Mouse (Mus musculus): ENCODE measurements around the gene Tac4. TPM values are rescaled to one million over a fixed set of nuclear protein-coding genes. Genes with fewer than 3 reads are reported as not detected.

Gene Tac4
- polyA plus RNA-seq (2015; fragmentation: Nextera tagmentation; extraction: Ambion mirVana): not detected in 2 replicates

- Histone ChIP-seq H3K27me3 (ENCODE audit: control insufficient read depth, insufficient read depth, low read depth, low read length) (no peaks in the 10 kb centered on the region), H3K9me3 (replicated peaks; ENCODE audit: control insufficient read depth, low read length, poor library complexity, severe bottlenecking) (no peaks in the 10 kb centered on the region), H3K4me3 (ENCODE audit: low read depth, low read length) (no peak within 1 kb of the TSS), H3K27ac (ENCODE audit: low read length) (no peak within 1 kb of the TSS), H3K4me2 (ENCODE audit: low read length) (no peak within 1 kb of the TSS), H3K4me1 (ENCODE audit: control insufficient read depth, insufficient read depth, low read length) (peaks cover 13% of the 10 kb centered on the region), H3K9ac (ENCODE audit: low read depth, low read length) (no peak within 1 kb of the TSS), H3K36me3 (ENCODE audit: control insufficient read depth, insufficient read depth, low read length) (no peaks in the 10 kb centered on the region)
- no peak for ATAC-seq
- WGBS: 76% methylated on average over 5 of the region's 5 CpGs
These were observed at the start of gene Tac4 for GRCm38 (mm10) chr11:95261178-95261751. Gene Tac4 (plus strand): TSS chr11:95261529.

- Histone ChIP-seq H3K4me2 (ENCODE audit: low read length) (no peak overlapping the region), H3K9me3 (replicated peaks; ENCODE audit: control insufficient read depth, low read length, poor library complexity, severe bottlenecking) (no peaks in the 10 kb centered on the region), H3K4me1 (ENCODE audit: control insufficient read depth, insufficient read depth, low read length) (peaks cover 5% of the 10 kb centered on the region; the same call in 1 of the 2 replicates), H3K9ac (ENCODE audit: low read depth, low read length) (no peak overlapping the region), H3K4me3 (ENCODE audit: low read depth, low read length) (no peak overlapping the region), H3K27ac (ENCODE audit: low read length) (no peak overlapping the region), H3K36me3 (ENCODE audit: control insufficient read depth, insufficient read depth, low read length) (no peaks in the 10 kb centered on the region), H3K27me3 (ENCODE audit: control insufficient read depth, insufficient read depth, low read depth, low read length) (no peaks in the 10 kb centered on the region; the same call in 1 of the 2 replicates)
- WGBS: 32% methylated on average over 6 of the region's 6 CpGs
- ATAC-seq: no peak
These were observed 47.7 kb upstream of the Tac4 start for GRCm38 (mm10) chr11:95213607-95214006.

GRCm38 (mm10) chr11:95214305-95214704, 47.0 kb upstream of the Tac4 start:
- H3K4me1 ChIP-seq (ENCODE audit: control insufficient read depth, insufficient read depth, low read length): peaks cover 5% of the 10 kb centered on the region; the same call in 1 of the 2 replicates
- 8% methylated on average over 5 of the region's 5 CpGs for WGBS
- H3K4me3 ChIP-seq (ENCODE audit: low read depth, low read length): no peak overlapping the region
- H3K9ac ChIP-seq (ENCODE audit: low read depth, low read length): no peak overlapping the region
- no peak for ATAC-seq
- H3K9me3 ChIP-seq (replicated peaks; ENCODE audit: control insufficient read depth, low read length, poor library complexity, severe bottlenecking): no peaks in the 10 kb centered on the region
- H3K27ac ChIP-seq (ENCODE audit: low read length): no peak overlapping the region
- no peaks in the 10 kb centered on the region; the same call in 1 of the 2 replicates for H3K27me3 ChIP-seq (ENCODE audit: control insufficient read depth, insufficient read depth, low read depth, low read length)
- no peak overlapping the region for H3K4me2 ChIP-seq (ENCODE audit: low read length)
- H3K36me3 ChIP-seq (ENCODE audit: control insufficient read depth, insufficient read depth, low read length): no peaks in the 10 kb centered on the region

GRCm38 (mm10) chr11:95216193-95216592, 45.1 kb upstream of the Tac4 start:
- H3K27ac ChIP-seq (ENCODE audit: low read length): no peak overlapping the region
- no peaks in the 10 kb centered on the region for H3K9me3 ChIP-seq (replicated peaks; ENCODE audit: control insufficient read depth, low read length, poor library complexity, severe bottlenecking)
- no peaks in the 10 kb centered on the region for H3K27me3 ChIP-seq (ENCODE audit: control insufficient read depth, insufficient read depth, low read depth, low read length)
- H3K4me2 ChIP-seq (ENCODE audit: low read length): no peak overlapping the region
- no peak for ATAC-seq
- no peak overlapping the region for H3K4me3 ChIP-seq (ENCODE audit: low read depth, low read length)
- H3K4me1 ChIP-seq (ENCODE audit: control insufficient read depth, insufficient read depth, low read length): no peaks in the 10 kb centered on the region
- WGBS: 67% methylated on average over 3 of the region's 3 CpGs
- no peaks in the 10 kb centered on the region for H3K36me3 ChIP-seq (ENCODE audit: control insufficient read depth, insufficient read depth, low read length)
- no peak overlapping the region for H3K9ac ChIP-seq (ENCODE audit: low read depth, low read length)

GRCm38 (mm10) chr11:95219111-95219510, 42.2 kb upstream of the Tac4 start:
- no peak overlapping the region for H3K4me3 ChIP-seq (ENCODE audit: low read depth, low read length)
- no peak for ATAC-seq
- WGBS: 59% methylated on average over 8 of the region's 8 CpGs
- no peak overlapping the region for H3K4me2 ChIP-seq (ENCODE audit: low read length)
- H3K9me3 ChIP-seq (replicated peaks; ENCODE audit: control insufficient read depth, low read length, poor library complexity, severe bottlenecking): no peaks in the 10 kb centered on the region
- no peaks in the 10 kb centered on the region for H3K36me3 ChIP-seq (ENCODE audit: control insufficient read depth, insufficient read depth, low read length)
- peaks cover 12% of the 10 kb centered on the region for H3K27me3 ChIP-seq (ENCODE audit: control insufficient read depth, insufficient read depth, low read depth, low read length)
- peaks cover 10% of the 10 kb centered on the region for H3K4me1 ChIP-seq (ENCODE audit: control insufficient read depth, insufficient read depth, low read length)
- no peak overlapping the region for H3K9ac ChIP-seq (ENCODE audit: low read depth, low read length)
- no peak overlapping the region for H3K27ac ChIP-seq (ENCODE audit: low read length)

GRCm38 (mm10) chr11:95223473-95223872, 37.9 kb upstream of the Tac4 start:
- H3K36me3 ChIP-seq (ENCODE audit: control insufficient read depth, insufficient read depth, low read length): no peaks in the 10 kb centered on the region
- H3K9me3 ChIP-seq (replicated peaks; ENCODE audit: control insufficient read depth, low read length, poor library complexity, severe bottlenecking): no peaks in the 10 kb centered on the region
- ATAC-seq: no peak
- peak overlapping the region; percentile 43 for H3K4me3 ChIP-seq (ENCODE audit: low read depth, low read length)
- peak overlapping the region; percentile 62 for H3K9ac ChIP-seq (ENCODE audit: low read depth, low read length)
- H3K4me2 ChIP-seq (ENCODE audit: low read length): peak overlapping the region; percentile 91
- H3K27me3 ChIP-seq (ENCODE audit: control insufficient read depth, insufficient read depth, low read depth, low read length): peaks cover 27% of the 10 kb centered on the region
- H3K4me1 ChIP-seq (ENCODE audit: control insufficient read depth, insufficient read depth, low read length): peaks cover 11% of the 10 kb centered on the region
- H3K27ac ChIP-seq (ENCODE audit: low read length): no peak overlapping the region
- WGBS: 1% methylated on average over 29 of the region's 31 CpGs

- Histone ChIP-seq H3K27me3 (ENCODE audit: control insufficient read depth, insufficient read depth, low read depth, low read length) (peaks cover 27% of the 10 kb centered on the region), H3K9me3 (replicated peaks; ENCODE audit: control insufficient read depth, low read length, poor library complexity, severe bottlenecking) (no peaks in the 10 kb centered on the region), H3K4me3 (ENCODE audit: low read depth, low read length) (peak overlapping the region; percentile 43), H3K36me3 (ENCODE audit: control insufficient read depth, insufficient read depth, low read length) (no peaks in the 10 kb centered on the region), H3K9ac (ENCODE audit: low read depth, low read length) (peak overlapping the region; percentile 62), H3K4me2 (ENCODE audit: low read length) (peak overlapping the region; percentile 91), H3K27ac (ENCODE audit: low read length) (no peak overlapping the region), H3K4me1 (ENCODE audit: control insufficient read depth, insufficient read depth, low read length) (peaks cover 11% of the 10 kb centered on the region)
- no peak for ATAC-seq
- 18% methylated on average over 15 of the region's 15 CpGs for WGBS
These were observed 37.0 kb upstream of the Tac4 start for GRCm38 (mm10) chr11:95224124-95224893.

GRCm38 (mm10) chr11:95225448-95225847, 35.9 kb upstream of the Tac4 start:
- WGBS: 24% methylated on average over 7 of the region's 7 CpGs
- Histone ChIP-seq H3K36me3 (ENCODE audit: control insufficient read depth, insufficient read depth, low read length) (no peaks in the 10 kb centered on the region), H3K27ac (ENCODE audit: low read length) (no peak overlapping the region), H3K9ac (ENCODE audit: low read depth, low read length) (no peak overlapping the region), H3K9me3 (replicated peaks; ENCODE audit: control insufficient read depth, low read length, poor library complexity, severe bottlenecking) (no peaks in the 10 kb centered on the region), H3K4me3 (ENCODE audit: low read depth, low read length) (no peak overlapping the region), H3K4me1 (ENCODE audit: control insufficient read depth, insufficient read depth, low read length) (peaks cover 11% of the 10 kb centered on the region), H3K27me3 (ENCODE audit: control insufficient read depth, insufficient read depth, low read depth, low read length) (peaks cover 27% of the 10 kb centered on the region), H3K4me2 (ENCODE audit: low read length) (no peak overlapping the region)
- no peak for ATAC-seq

GRCm38 (mm10) chr11:95227467-95227866, 33.9 kb upstream of the Tac4 start:
- ATAC-seq: no peak
- H3K9ac ChIP-seq (ENCODE audit: low read depth, low read length): no peak overlapping the region
- H3K9me3 ChIP-seq (replicated peaks; ENCODE audit: control insufficient read depth, low read length, poor library complexity, severe bottlenecking): no peaks in the 10 kb centered on the region
- WGBS: 56% methylated on average over 5 of the region's 5 CpGs
- peaks cover 27% of the 10 kb centered on the region for H3K27me3 ChIP-seq (ENCODE audit: control insufficient read depth, insufficient read depth, low read depth, low read length)
- no peak overlapping the region for H3K27ac ChIP-seq (ENCODE audit: low read length)
- H3K4me1 ChIP-seq (ENCODE audit: control insufficient read depth, insufficient read depth, low read length): peaks cover 16% of the 10 kb centered on the region
- no peak overlapping the region for H3K4me3 ChIP-seq (ENCODE audit: low read depth, low read length)
- H3K4me2 ChIP-seq (ENCODE audit: low read length): no peak overlapping the region
- H3K36me3 ChIP-seq (ENCODE audit: control insufficient read depth, insufficient read depth, low read length): no peaks in the 10 kb centered on the region
